Mouse (Mus musculus) G1E (cell line): ENCODE data around the gene Samd14.

Source experiments
- CTCF ChIP-seq: IDR thresholded peaks from 2 replicates; pipeline ENCODE4 v1.5.1; 2012; ENCODE audit warnings: low read depth, low read length, inconsistent platforms, mixed read lengths
- GATA1 ChIP-seq: IDR thresholded peaks from 2 replicates; pipeline ENCODE4 v1.6.1; 2012; ENCODE audit warnings: borderline replicate concordance, low read length, inconsistent platforms, mixed read lengths
- GATA2 ChIP-seq: IDR thresholded peaks from 2 replicates; pipeline ENCODE4 v1.6.1; 2012; ENCODE audit warnings: low read depth, low read length, inconsistent platforms, borderline replicate concordance
- POLR2AphosphoS5 ChIP-seq: IDR thresholded peaks from 2 replicates; pipeline ENCODE4 v1.6.1; 2012; ENCODE audit warnings: low read depth, low read length, inconsistent platforms; ENCODE audit not compliant: insufficient replicate concordance
- TAL1 ChIP-seq: conservative IDR thresholded peaks from 2 replicates; pipeline ENCODE4 v1.6.1; 2012; ENCODE audit warnings: low read depth, low read length, inconsistent platforms, mixed read lengths

DNA sequence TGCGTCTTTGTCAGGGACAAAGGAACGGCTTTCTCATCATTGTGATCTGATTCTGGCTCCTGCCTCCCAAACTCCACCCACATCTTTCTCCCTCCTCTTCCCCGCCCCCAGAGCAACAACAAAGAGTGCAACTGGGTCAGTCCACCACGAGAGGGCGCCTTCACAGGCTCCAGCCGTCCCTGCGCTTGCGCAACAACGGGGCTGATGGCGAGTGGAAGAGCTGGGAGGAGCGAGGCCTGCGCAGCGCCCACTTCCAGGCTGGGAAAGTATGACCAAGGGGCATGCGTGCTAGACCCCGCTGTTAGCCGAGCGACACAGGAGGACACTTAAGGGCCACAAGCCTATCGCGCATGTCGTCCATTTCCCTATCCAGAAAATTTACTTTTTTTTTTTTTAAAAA, 30.7 kb upstream of the Samd14 start:
- TF ChIP-seq CTCF (peak; percentile 87), GATA1 (no peak), POLR2AphosphoS5 (no peak), TAL1 (no peak), GATA2 (no peak)
